Mouse (Mus musculus): ENCODE results near the gene Olfr806.

GRCm38 (mm10) chr10:129778123-129778522 is 36.4 kb upstream of the Olfr806 start:
- TF ChIP-seq GATA1 (IDR thresholded peaks at IDR 0.05; ENCODE audit: low read length) (no peak), TAL1 (IDR thresholded peaks at IDR 0.05; ENCODE audit: low read length) (no peak)

All from erythroblast, embryonic 14.5 days (primary cell).